Mouse (Mus musculus): ENCODE data around the gene Pdlim1. TPM values are rescaled to one million over a fixed set of nuclear protein-coding genes. Genes with fewer than 3 reads are reported as not detected.
A peak's percentile ranks its signal among the peaks of the same experiment; 100 is the strongest.

Pdlim1 gene
- 205 and 208 TPM in 2 replicates for polyA plus RNA-seq (2011; ENCODE audit: insufficient read depth, insufficient read length, low read depth, missing spikeins)

DNA sequence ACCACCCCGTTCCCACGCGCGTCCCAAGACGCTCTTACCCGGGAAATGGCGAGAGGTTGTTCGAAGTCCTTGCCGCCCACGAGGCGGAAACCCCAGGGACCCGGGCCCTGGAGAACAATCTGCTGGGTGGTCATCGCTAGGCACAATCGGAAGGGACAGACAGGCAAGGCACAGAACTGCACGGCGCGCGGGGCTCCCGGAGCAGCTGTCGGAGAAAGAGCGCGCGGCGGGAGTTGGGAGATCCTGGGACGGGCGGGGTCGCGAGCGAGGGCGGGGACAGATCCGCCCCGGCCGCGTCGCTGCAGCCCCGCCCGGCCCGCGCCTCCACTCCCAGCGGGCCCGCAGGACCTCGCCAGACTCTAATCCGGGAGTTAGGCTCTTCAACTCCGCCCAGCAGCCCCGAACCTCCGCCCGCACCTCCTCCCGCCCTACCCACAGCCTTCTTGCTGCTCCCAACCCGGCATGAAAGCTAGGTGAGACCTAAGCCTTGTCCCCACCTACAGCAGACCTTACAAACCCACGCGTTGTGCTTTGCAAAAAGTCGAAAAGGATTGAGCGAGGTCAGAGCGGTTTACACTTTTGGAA is at the start of gene Pdlim1:
Pdlim1 (minus strand) TSS at position 535 of the 585 bp plus-strand sequence.
- no peaks in the 10 kb centered on the region for H3K9me3 ChIP-seq (replicated peaks; ENCODE audit: control insufficient read depth, insufficient read depth, low read length, poor library complexity, severe bottlenecking)
- peaks cover 1% of the 10 kb centered on the region for H3K4me1 ChIP-seq (ENCODE audit: control insufficient read depth, insufficient read depth, low read length)
- H3K27ac ChIP-seq (ENCODE audit: insufficient read depth, low read length) = peak within 1 kb of the TSS; percentile 96
- H3K27me3 ChIP-seq (ENCODE audit: control insufficient read depth, insufficient read depth, low read length, poor library complexity, severe bottlenecking) = no peaks in the 10 kb centered on the region
- peaks cover 4% of the 10 kb centered on the region; the same call in 1 of the 2 replicates for H3K36me3 ChIP-seq (ENCODE audit: control insufficient read depth, insufficient read depth, low read length, poor library complexity, severe bottlenecking)
- H3K9ac ChIP-seq (ENCODE audit: low read depth, poor library complexity, severe bottlenecking) = peak within 1 kb of the TSS; percentile 63
- peak within 1 kb of the TSS; percentile 72 for H3K4me3 ChIP-seq (ENCODE audit: low read depth, low read length)
- TF ChIP-seq CTCF (IDR thresholded peaks at IDR 0.05; ENCODE audit: low read depth, low read length) (no peak), POLR2A (IDR thresholded peaks at IDR 0.05; ENCODE audit: insufficient read depth, low read length) (no peak), EP300 (IDR thresholded peaks at IDR 0.05; ENCODE audit: insufficient read depth, low read depth, low read length) (no peak)

DNA sequence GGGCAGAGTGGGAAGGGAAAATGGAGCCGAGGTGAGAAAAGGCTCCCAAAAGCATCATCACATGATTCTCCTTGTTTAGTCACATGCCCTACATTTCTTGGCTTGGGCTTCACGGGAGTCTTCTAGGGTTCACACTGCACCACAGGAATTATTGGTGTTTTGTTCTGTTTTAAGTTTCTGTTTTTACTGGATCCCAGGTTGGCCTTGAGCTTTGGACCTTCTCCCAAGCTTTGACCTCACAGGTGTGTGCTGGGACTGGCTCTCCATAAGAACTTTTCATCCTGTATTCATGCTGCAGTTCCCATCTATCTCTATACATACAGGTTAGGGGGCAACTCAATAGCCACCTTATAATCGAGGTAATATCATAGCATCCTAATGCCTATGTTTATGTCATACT is 47.6 kb upstream of the Pdlim1 start:
- TF ChIP-seq POLR2A (IDR thresholded peaks at IDR 0.05; ENCODE audit: insufficient read depth, low read length) = no peak
- TF ChIP-seq EP300 (IDR thresholded peaks at IDR 0.05; ENCODE audit: insufficient read depth, low read depth, low read length) = no peak
- TF ChIP-seq CTCF (IDR thresholded peaks at IDR 0.05; ENCODE audit: low read depth, low read length) = no peak
- H3K9me3 ChIP-seq (replicated peaks; ENCODE audit: control insufficient read depth, insufficient read depth, low read length, poor library complexity, severe bottlenecking) = no peaks in the 10 kb centered on the region
- no peaks in the 10 kb centered on the region for H3K4me1 ChIP-seq (ENCODE audit: control insufficient read depth, insufficient read depth, low read length)
- H3K9ac ChIP-seq (ENCODE audit: low read depth, poor library complexity, severe bottlenecking) = no peak overlapping the region
- no peak overlapping the region for H3K4me3 ChIP-seq (ENCODE audit: low read depth, low read length)
- no peak overlapping the region for H3K27ac ChIP-seq (ENCODE audit: insufficient read depth, low read length)
- H3K27me3 ChIP-seq (ENCODE audit: control insufficient read depth, insufficient read depth, low read length, poor library complexity, severe bottlenecking) = no peaks in the 10 kb centered on the region
- no peaks in the 10 kb centered on the region for H3K36me3 ChIP-seq (ENCODE audit: control insufficient read depth, insufficient read depth, low read length, poor library complexity, severe bottlenecking)

DNA sequence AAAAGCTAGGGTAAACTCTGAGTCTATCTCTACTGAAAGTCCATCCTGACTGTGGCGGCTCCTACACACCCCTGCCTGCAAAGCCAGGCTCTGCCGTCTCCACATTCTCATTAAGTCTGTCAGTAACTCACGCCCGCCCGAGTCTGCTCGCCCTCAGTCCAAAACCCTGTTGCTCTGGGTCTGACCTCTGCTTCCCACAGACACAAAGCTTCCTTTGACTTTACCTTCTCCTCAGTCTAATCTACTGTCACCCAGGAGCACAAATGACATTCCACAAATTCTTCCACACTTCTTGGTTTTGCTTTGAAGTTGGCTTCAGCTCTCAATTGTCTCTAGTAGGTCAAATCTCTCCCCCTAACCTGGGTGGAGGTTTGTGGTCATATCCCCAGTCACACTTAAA is 46.9 kb upstream of the Pdlim1 start:
- Histone ChIP-seq H3K36me3 (ENCODE audit: control insufficient read depth, insufficient read depth, low read length, poor library complexity, severe bottlenecking) (no peaks in the 10 kb centered on the region), H3K9ac (ENCODE audit: low read depth, poor library complexity, severe bottlenecking) (no peak overlapping the region), H3K27me3 (ENCODE audit: control insufficient read depth, insufficient read depth, low read length, poor library complexity, severe bottlenecking) (no peaks in the 10 kb centered on the region), H3K4me3 (ENCODE audit: low read depth, low read length) (no peak overlapping the region), H3K4me1 (ENCODE audit: control insufficient read depth, insufficient read depth, low read length) (no peaks in the 10 kb centered on the region), H3K27ac (ENCODE audit: insufficient read depth, low read length) (no peak overlapping the region), H3K9me3 (replicated peaks; ENCODE audit: control insufficient read depth, insufficient read depth, low read length, poor library complexity, severe bottlenecking) (no peaks in the 10 kb centered on the region)
- TF ChIP-seq CTCF (IDR thresholded peaks at IDR 0.05; ENCODE audit: low read depth, low read length) (no peak), POLR2A (IDR thresholded peaks at IDR 0.05; ENCODE audit: insufficient read depth, low read length) (no peak), EP300 (IDR thresholded peaks at IDR 0.05; ENCODE audit: insufficient read depth, low read depth, low read length) (no peak)

DNA sequence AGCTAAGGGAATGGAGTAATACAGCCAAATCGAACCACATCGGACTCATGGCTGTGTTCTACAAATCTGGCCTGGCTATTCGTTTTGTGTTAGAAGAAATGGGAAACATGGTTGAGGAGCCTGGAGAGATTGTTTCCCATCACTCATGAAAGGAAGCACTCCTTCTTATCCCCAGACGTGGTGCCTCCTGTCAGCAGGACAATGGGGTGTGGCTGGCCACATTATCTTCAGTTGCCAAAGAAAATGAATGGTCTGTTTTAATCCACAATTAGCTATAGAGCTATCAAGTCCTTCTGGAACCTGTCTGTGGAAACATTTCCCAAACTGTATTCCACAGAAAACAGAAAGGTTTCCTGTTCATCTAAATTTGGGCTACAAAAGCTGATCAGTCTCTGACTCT is 45.4 kb upstream of the Pdlim1 start:
- TF ChIP-seq POLR2A (IDR thresholded peaks at IDR 0.05; ENCODE audit: insufficient read depth, low read length) (no peak), CTCF (IDR thresholded peaks at IDR 0.05; ENCODE audit: low read depth, low read length) (no peak), EP300 (IDR thresholded peaks at IDR 0.05; ENCODE audit: insufficient read depth, low read depth, low read length) (no peak)
- H3K9me3 ChIP-seq (replicated peaks; ENCODE audit: control insufficient read depth, insufficient read depth, low read length, poor library complexity, severe bottlenecking) = no peaks in the 10 kb centered on the region
- H3K36me3 ChIP-seq (ENCODE audit: control insufficient read depth, insufficient read depth, low read length, poor library complexity, severe bottlenecking) = no peaks in the 10 kb centered on the region
- H3K9ac ChIP-seq (ENCODE audit: low read depth, poor library complexity, severe bottlenecking) = no peak overlapping the region
- no peak overlapping the region for H3K4me3 ChIP-seq (ENCODE audit: low read depth, low read length)
- H3K27me3 ChIP-seq (ENCODE audit: control insufficient read depth, insufficient read depth, low read length, poor library complexity, severe bottlenecking) = no peaks in the 10 kb centered on the region
- H3K27ac ChIP-seq (ENCODE audit: insufficient read depth, low read length) = no peak overlapping the region
- H3K4me1 ChIP-seq (ENCODE audit: control insufficient read depth, insufficient read depth, low read length) = no peaks in the 10 kb centered on the region

DNA sequence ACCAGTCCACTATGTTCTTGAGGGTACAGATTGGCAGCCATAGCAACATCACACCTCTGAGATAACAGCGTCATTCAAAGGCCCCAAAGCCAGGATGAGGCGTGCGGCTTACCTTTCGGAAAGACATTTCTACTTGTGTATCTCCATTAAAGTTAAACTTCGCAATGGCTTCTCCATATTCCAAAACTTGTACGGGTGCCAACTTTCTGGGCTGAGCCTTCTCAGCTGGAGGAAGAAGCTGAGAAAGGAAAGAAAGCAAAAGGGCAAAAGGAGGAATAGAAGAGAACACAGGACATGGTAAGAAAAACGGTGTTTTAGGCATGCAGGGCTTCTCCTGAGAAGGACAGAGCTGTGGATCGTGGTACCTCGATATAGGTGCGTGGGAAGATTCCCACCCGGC is 42.6 kb upstream of the Pdlim1 start:
- Histone ChIP-seq H3K36me3 (ENCODE audit: control insufficient read depth, insufficient read depth, low read length, poor library complexity, severe bottlenecking) (no peaks in the 10 kb centered on the region), H3K9me3 (replicated peaks; ENCODE audit: control insufficient read depth, insufficient read depth, low read length, poor library complexity, severe bottlenecking) (no peaks in the 10 kb centered on the region)
- TF ChIP-seq POLR2A (IDR thresholded peaks at IDR 0.05; ENCODE audit: insufficient read depth, low read length) (no peak), EP300 (IDR thresholded peaks at IDR 0.05; ENCODE audit: insufficient read depth, low read depth, low read length) (no peak), CTCF (IDR thresholded peaks at IDR 0.05; ENCODE audit: low read depth, low read length) (no peak)

DNA sequence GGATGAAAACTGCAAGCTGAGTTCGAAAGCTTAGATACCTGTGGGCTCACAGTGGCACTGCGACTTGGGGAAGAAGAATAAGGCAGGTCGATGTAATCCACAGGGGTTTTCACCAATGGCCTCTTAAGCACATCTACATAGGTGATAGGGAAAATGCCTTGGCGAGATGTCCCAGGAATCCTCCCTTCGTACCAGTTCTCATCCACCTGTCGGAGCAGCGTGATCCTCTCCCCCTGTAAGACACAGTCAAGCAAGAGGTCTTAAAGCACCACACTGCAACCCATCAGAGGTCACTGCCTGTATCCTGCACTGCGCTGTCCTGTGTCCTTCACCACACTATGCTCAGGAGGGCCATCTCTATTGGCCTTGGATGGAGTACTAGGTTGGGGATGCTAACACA is 40.0 kb upstream of the Pdlim1 start:
- Histone ChIP-seq H3K9ac (ENCODE audit: low read depth, poor library complexity, severe bottlenecking) (no peak overlapping the region), H3K4me1 (ENCODE audit: control insufficient read depth, insufficient read depth, low read length) (no peaks in the 10 kb centered on the region), H3K9me3 (replicated peaks; ENCODE audit: control insufficient read depth, insufficient read depth, low read length, poor library complexity, severe bottlenecking) (no peaks in the 10 kb centered on the region), H3K27me3 (ENCODE audit: control insufficient read depth, insufficient read depth, low read length, poor library complexity, severe bottlenecking) (no peaks in the 10 kb centered on the region), H3K4me3 (ENCODE audit: low read depth, low read length) (no peak overlapping the region), H3K36me3 (ENCODE audit: control insufficient read depth, insufficient read depth, low read length, poor library complexity, severe bottlenecking) (no peaks in the 10 kb centered on the region), H3K27ac (ENCODE audit: insufficient read depth, low read length) (no peak overlapping the region)
- TF ChIP-seq POLR2A (IDR thresholded peaks at IDR 0.05; ENCODE audit: insufficient read depth, low read length) = no peak
- TF ChIP-seq EP300 (IDR thresholded peaks at IDR 0.05; ENCODE audit: insufficient read depth, low read depth, low read length) = no peak

More for the DNA sequence above, 42.6 kb upstream of the Pdlim1 start:
- H3K4me1 ChIP-seq (ENCODE audit: control insufficient read depth, insufficient read depth, low read length) = no peaks in the 10 kb centered on the region
- no peaks in the 10 kb centered on the region for H3K27me3 ChIP-seq (ENCODE audit: control insufficient read depth, insufficient read depth, low read length, poor library complexity, severe bottlenecking)
- no peak overlapping the region for H3K27ac ChIP-seq (ENCODE audit: insufficient read depth, low read length)
- no peak overlapping the region for H3K9ac ChIP-seq (ENCODE audit: low read depth, poor library complexity, severe bottlenecking)
- H3K4me3 ChIP-seq (ENCODE audit: low read depth, low read length) = no peak overlapping the region

All from ES-Bruce4 (cell line).